Mouse (Mus musculus) frontal cortex, adult 2 months (tissue): ENCODE data around the gene Ivl. TPM values are rescaled to one million over a fixed set of nuclear protein-coding genes. Genes with fewer than 3 reads are reported as not detected.

ENCODE experiments used
- polyA plus RNA-seq: library from polyadenylated mRNA; depleted of rRNA; stranded (reverse); fragments of >200 nt; gene quantifications from 2 replicates; pipeline ENCODE4 v1.2.3, GENCODE M21; 2012; rRNA removed

The Ivl gene
- polyA plus RNA-seq, 1 experiment: not detected

Other genes starting within 250 kb of the Ivl start
- not detected in 2 replicates for gene Sprr2d, start 234.6 kb downstream of the Ivl start, polyA plus RNA-seq
- not detected in 2 replicates for gene Sprr2e, start 221.6 kb downstream of the Ivl start, polyA plus RNA-seq
- 0.21 TPM in 1 of 2 replicates, not detected in the other for gene Sprr2f, start 208.5 kb downstream of the Ivl start, polyA plus RNA-seq
- not detected in 2 replicates for gene Sprr2h, start 188.1 kb downstream of the Ivl start, polyA plus RNA-seq
- not detected in 2 replicates for gene Sprr2i, start 165.7 kb downstream of the Ivl start, polyA plus RNA-seq
- not detected in 2 replicates for gene Sprr2j-ps, start 155.7 kb downstream of the Ivl start, polyA plus RNA-seq
- gene Gm9774, start 144.3 kb downstream of the Ivl start, polyA plus RNA-seq: 6.0 and 7.7 TPM in 2 replicates
- gene Sprr2k, start 141.2 kb downstream of the Ivl start, polyA plus RNA-seq: not detected in 2 replicates
- not detected in 2 replicates for gene Sprr1b, start 134.9 kb downstream of the Ivl start, polyA plus RNA-seq
- not detected in 2 replicates for gene Sprr3, start 115.0 kb downstream of the Ivl start, polyA plus RNA-seq
- 0.46 and 0.70 TPM in 2 replicates for gene Sprr1a, start 87.8 kb downstream of the Ivl start, polyA plus RNA-seq
- gene Sprr4, start 73.2 kb downstream of the Ivl start, polyA plus RNA-seq: not detected in 2 replicates
- gene 2310046K23Rik, start 39.2 kb downstream of the Ivl start, polyA plus RNA-seq: not detected in 2 replicates
- not detected in 2 replicates for gene Smcp, start 15.3 kb upstream of the Ivl start, polyA plus RNA-seq
- not detected in 2 replicates for gene 2210017I01Rik, start 33.8 kb upstream of the Ivl start, polyA plus RNA-seq
- gene Lce6a, start 47.9 kb upstream of the Ivl start, polyA plus RNA-seq: not detected in 2 replicates
- not detected in 2 replicates for gene Lce1a1, start 74.6 kb upstream of the Ivl start, polyA plus RNA-seq
- gene Lce1b, start 83.2 kb upstream of the Ivl start, polyA plus RNA-seq: not detected in 2 replicates
- gene Lce1a2, start 96.6 kb upstream of the Ivl start, polyA plus RNA-seq: not detected in 2 replicates
- gene Lce1c, start 105.5 kb upstream of the Ivl start, polyA plus RNA-seq: not detected in 2 replicates
- gene Lce1d, start 113.5 kb upstream of the Ivl start, polyA plus RNA-seq: not detected in 2 replicates
- not detected in 2 replicates for gene Lce1e, start 135.3 kb upstream of the Ivl start, polyA plus RNA-seq
- gene Lce1f, start 146.6 kb upstream of the Ivl start, polyA plus RNA-seq: not detected in 2 replicates
- gene Gm38119, start 165.4 kb upstream of the Ivl start, polyA plus RNA-seq: not detected in 2 replicates
- not detected in 2 replicates for gene Lce1g, start 178.6 kb upstream of the Ivl start, polyA plus RNA-seq
- gene Lce1h, start 191.3 kb upstream of the Ivl start, polyA plus RNA-seq: not detected in 2 replicates
- gene Lce1i, start 205.2 kb upstream of the Ivl start, polyA plus RNA-seq: not detected in 2 replicates
- gene Lce1j, start 216.8 kb upstream of the Ivl start, polyA plus RNA-seq: not detected in 2 replicates
- gene Lce1k, start 234.2 kb upstream of the Ivl start, polyA plus RNA-seq: not detected in 2 replicates